Mouse (Mus musculus) bone marrow macrophage, adult 2 months (primary cell): ENCODE measurements at regions not wholly inside any gene's neighbourhood (a gene's known extent, or its start where the extent isn't known, plus 50 kb on each side); places are given as distances from the start of the nearest gene placed in this dataset.

Experiments
- CTCF ChIP-seq: IDR thresholded peaks from 2 replicates; pipeline ENCODE4 v1.5.1; 2012; ENCODE audit warnings: low read depth, mild to moderate bottlenecking, low read length, moderate library complexity
- POLR2A ChIP-seq: IDR thresholded peaks from 2 replicates; pipeline ENCODE4 v1.6.1; 2012; ENCODE audit warnings: mild to moderate bottlenecking, low read depth, low read length, borderline replicate concordance

GRCm38 (mm10) chr2:75112751-75113150 lies 287.1 kb downstream of the Mtx2 start:
- TF ChIP-seq POLR2A, result no peak
- TF ChIP-seq CTCF, result no peak
